Mouse (Mus musculus): Measurements from ENCODE around the gene Galnt18.

The Galnt18 gene

DNA sequence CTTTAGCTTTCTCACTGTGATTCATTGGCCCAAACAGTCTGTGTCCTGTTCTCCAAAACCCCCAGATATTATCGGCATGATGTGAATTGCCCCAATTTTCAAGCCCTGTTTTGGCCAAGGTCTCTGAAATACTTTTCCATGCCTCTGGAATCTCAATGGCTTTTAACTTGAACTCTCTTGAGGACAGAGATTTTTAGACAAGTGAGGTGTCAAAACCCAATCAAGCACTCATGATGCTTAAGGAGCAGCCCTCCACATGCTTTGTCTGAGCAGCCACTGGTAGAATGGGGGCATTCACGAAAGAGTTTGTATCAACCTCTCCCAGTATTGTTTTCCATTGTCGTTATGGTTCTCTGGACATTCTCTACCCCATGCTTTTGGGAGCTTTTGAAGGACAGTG, 9.2 kb downstream of the Galnt18 start:
- no peak for DNase-seq

DNA sequence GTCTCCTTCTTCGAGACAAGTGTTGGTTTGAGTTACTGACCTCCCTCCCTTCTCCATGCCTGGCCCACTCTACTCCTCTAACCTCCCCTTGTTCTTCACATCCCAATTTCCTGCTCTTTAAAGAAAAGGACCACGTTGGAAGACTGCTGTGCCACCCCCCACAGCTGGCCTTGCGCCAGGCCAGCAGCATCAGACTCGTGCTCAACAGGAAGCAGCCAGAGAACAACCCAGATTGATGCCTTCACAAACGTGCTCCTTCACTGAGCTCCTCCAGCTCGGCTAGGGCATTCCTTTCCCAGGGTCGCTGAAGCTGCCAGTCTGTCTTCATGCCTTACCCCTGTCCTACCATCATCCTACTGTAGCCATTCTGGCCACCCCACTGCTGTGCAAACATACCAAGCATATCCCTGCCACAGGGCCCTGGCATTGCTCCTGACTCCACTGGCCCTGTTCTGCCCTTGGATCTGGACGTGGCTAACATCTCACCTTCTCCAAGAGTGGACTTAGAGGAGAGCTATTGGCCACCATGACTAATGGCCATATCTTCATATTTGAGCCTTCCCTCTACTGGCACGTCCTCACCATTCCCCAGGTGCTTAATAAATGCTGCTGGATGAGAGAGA, 13.5 kb downstream of the Galnt18 start:
- no peak for DNase-seq

DNA sequence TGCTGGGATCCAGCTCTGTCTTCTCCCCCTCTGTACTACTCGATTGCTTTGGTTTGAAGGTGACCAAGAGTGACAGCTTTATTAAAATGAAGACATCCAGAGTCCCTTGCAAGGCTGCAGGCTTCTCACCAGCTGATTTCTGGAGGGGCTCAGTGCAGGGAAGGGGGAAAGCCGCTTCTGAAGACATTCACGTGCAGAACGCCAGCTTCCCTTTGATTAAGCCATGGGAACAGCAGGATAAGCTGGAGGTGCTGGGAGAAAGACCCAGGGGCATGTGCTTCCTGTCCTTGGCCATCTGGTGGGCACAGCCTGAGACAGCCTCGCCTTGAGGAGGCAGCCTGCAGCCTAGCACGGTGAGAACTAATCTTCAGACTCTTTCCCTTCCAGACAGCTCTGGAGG, 17.0 kb downstream of the Galnt18 start:
- DNase-seq = no peak

DNA sequence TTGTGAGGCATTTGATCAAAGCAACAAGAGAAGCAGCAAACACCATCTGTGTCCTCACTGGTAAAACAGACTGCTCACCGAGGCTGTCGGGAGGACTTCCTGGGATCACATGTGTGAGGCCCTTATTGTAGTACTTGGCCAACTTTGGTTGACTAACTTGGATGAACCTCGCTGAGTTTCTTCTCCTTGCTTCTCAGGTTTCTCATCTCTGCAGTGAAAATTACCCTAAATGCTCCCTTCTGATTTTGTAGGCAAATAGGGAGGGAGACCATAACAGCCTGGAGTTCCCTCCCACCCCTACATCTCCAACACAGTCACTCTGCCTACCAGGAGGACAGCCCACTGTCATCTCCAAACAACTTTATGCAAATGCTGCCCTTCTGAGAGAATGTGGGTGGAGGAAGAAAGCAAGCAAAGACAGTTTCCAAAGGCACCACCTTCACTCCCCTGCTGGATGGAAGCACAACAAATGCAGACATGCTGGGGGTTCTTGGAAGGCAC, 31.2 kb downstream of the Galnt18 start:
- peak; percentile 72 for DNase-seq

DNA sequence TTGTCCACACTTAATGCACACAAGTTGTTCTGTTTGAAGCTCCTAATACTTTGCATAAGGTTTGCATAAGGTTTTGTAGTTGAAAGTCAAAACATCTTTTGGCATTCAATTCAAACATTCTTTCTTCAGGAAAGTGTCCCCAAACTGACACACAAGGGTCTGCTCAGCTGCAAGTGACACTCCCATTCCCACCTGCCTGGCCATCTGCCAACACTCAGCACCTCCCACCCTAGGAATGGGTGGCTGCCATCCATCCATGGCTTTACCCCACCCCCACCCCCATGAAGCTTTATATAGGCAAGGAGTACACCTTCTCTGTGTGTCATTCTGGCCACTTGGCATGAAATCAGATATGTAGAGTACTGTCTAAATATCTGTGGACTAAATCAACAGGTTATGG, 35.0 kb downstream of the Galnt18 start:
- no peak for DNase-seq

DNA sequence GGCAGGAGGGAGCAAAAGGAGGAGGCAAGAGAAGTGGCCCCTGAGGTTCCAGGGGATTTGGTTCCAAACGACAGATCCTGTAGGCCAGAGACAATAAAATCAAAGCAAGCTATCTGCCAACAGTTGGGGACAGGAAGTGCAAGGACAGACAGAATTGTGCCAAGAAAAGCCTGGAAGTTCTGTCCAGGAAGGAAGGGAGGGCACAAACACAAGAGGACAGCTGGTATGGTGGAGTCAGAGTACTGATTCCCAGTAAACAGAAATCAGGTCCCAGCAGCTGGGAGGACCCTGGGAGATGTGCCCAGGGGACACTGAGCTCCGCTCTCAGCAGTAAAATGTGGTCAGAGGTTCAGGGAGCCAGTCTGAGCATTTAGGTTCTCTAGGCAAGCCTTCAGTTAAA, 38.2 kb downstream of the Galnt18 start:
- DNase-seq = no peak

DNA sequence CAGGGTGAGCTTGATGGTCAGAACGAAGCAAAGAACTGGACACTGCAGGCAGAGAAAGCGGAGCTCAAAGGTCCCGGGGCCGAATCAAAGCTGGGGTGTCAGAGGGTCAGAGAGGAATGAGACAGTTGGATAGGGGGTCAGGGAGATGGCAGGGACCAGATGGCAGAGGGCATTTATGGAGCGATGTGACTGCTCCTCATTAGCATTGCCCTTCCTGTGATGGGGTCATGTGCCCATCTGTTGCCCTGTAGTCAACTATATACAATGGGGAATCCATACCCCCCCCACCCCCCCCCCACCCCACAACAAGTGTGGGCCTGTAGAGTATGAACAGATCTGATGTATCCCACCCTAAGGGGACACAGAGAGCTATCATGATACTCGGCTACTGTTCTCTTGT, 39.7 kb downstream of the Galnt18 start:
- no peak for DNase-seq

DNA sequence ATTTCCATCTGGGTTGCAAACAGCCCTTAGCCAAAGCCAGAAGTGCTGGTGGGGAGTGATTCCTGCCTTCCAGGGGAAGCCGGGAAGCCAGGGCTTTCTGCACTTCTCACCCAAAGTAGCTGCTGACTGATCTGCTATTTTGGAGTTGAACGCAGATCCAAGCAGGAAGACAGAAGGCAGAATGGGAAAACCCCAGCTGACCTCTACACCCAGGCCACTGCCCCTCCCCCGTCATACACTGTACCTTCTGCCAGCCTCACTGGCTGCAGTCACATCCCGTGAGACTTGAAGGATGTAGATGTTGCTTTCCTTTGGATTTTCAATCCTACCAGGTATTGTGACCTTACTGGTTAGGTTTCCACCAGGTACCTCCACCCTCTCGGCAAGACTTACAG, 40.4 kb downstream of the Galnt18 start:
- DNase-seq = no peak

DNA sequence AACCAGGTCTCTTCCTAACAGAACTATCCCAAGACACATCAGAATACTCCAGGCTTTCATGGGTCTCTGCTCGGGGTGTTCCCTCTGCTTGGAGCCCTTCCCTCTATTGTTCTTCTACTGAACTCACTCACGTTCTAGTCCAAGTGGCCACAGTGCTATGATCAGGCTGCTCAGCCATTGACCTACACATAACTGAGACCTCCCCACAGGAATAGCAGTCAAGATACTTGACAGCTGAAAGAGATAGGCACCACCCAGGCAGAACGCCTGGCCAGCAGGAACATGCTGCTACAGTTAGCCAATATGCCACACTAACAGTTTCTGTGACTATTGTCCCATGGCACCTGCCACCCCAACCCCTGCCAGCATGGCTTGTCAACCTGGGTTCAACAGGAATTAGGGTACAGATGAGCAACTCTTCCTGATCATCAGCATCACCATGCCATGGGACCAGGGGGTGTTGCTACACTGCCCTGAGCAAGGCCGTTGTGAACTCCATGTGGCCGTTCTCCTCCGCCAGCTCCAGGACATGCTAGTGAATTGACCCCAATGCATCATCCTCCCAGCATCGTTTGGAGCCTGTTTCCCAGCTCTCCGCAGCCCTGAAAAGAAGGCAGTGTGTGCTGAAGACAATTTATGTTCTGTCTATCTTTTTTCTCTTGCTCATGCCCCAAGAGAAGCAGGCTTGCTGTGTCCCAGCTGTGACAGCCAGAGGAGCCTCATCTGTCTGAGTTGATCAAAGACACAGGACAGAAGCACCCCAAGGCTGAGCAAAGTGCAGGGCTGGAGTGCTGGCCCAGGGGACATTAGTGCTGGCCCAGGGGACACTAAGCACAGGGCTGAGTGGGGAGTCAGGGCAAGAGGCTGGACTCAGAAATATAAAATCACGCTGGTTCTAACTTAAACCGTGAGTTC, 41.1 kb downstream of the Galnt18 start:
- DNase-seq = no peak

DNA sequence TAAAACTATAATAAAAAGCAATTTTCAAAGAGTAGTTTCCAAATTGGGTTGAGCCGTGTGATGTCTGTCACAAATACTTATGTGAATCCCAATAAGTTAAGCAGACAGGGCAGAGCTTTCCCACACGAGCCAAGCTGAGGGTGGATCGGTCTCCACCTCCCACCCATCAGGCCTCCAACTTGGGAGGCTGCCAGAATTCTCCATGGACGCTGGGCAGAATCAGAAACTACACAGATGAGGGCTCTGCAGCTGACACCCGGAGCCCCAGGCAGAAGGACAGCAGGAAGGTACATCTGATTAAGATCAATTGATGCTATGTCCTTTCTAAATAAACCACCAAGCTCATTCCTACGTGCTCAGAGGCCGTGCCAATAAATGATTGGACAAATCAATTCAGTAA, 42.4 kb downstream of the Galnt18 start:
- DNase-seq = no peak

DNA sequence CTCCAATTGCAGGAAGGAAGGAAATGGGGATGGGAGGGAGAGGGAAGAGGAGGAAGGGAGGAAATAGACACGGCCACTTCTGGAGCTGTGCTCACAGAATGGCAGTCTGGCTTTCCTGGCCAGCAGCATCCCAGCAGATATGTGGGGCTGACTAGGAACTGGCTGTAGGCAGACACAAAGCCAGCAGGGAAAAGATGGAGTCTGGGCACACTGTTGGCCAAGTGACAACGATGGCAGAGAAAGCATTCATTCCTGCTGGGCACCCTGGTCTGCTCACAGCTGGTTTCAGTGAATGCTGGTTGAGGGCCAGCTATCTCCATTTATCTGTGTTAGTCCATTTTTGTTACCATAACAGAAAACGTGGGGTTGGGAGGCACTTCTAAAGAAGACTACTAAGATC, 43.4 kb downstream of the Galnt18 start:
- no peak for DNase-seq

DNA sequence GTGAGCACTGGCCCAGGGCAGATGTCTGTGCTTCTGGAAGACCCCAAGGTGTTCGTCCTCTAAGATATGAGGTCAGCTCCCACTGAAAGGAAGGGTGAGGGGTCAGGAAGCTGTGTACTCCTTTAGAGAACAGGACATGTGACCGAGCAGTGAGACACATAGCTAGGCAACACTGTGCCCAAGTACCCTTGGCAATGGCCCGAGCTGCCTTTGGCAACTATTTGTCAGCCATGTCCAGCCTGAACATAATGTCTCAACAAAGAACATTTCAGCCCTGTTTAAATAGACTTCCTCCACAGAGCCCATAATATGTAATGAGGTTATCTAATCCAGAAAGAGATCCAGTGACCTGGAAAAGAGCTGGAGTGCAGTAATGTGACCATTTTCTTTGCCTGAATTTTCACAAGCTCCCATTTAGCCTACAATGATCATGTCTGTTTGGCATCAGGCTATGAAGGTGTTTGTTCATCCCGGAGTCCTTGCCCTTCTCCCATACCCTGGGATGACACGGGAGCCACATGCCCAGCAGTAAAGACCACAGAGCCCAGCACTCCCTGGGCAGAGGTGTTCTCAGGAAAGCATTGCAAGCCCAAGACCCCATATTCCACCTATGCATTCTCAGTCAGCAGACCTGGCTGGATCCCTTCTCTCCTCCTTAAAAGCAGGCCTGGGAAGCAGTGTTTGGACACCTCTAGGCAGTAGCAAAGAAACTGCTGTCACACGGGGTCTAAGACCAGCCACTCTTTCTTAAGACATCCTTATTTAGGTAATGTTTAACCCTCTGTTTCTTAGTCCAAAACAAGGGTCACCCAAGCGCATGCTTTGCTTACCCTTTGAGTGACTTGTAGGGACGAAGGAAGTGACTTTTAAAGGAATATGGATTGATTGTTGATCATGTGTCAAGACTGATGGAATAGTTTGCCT, 49.2 kb downstream of the Galnt18 start:
- no peak for DNase-seq

DNA sequence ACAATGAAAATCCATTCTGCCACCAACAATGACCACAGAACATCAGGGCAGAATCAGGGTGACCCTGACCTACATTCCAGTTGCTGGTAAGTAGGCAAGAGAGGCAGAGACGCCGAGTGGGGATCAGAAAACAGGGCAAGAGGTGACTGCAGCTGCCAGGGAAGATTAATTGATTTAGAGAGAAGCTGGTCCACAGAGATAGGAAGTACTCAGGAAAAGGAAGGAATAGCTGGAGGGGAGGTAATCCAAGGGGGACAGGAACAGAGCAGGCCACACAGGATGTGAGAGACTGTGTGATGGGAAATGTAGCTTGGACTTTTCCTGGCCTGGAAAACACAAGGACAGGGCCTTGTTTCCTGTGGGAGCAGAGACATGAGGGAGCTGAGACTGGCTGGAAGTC, 52.8 kb downstream of the Galnt18 start:
- DNase-seq = no peak

DNA sequence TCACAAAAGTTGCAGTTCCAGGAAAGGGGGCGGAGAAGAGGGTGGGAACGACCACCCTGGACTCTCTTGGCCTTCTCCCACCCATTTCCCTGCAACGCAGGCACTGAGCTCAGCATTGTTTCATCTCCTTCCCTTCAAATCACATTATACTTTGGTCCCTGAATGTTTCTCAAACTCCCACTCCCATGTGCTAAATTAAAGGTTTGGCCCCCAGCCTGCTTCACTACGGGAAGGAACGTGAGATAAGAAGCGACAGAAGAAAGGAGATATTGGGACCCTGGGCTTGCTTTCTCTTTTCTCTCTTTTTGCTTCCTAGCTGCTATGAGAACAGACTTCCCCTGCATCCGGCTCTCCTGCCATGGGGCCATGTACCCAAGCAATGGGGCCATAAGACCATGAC, 55.0 kb downstream of the Galnt18 start:
- DNase-seq = no peak

DNA sequence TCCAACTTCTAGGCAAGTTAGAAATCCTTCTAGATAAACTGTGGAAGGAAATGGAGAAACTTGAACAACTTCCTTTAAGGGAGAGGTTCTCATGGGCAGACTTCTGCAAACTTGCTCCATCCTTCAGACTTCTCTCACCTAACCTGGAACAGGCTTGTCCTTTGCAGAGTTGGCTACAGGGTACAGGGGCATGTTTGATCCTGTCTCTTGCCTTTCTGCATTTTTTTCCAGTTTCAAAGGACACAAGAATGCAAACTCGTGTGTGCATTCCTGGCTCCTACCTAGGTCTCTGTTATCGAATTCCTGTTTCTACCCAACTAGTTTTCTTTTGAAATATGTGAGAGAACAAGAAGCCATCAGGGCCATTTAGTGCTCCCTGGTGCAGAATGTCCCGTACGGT, 55.8 kb downstream of the Galnt18 start:
- no peak for DNase-seq

DNA sequence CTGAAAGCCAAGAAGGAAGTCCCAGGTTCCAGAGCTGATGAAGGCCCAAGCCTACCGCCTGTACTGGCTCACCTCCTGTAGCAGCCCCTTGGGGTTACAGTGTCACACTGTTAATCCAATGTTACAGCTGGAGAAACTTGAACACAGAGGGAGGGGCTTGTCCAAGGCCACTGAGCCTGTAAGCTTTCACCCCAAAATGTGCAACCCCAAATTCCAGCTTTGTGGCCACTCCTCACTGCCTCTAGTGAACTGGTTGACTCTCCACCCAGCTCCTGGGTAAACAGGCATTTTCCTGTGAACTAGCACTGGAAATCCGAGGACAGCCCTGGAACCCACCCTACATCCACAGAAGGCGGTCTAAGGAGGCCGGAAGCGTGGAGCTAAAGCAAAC, 58.5 kb downstream of the Galnt18 start:
- no peak for DNase-seq

DNA sequence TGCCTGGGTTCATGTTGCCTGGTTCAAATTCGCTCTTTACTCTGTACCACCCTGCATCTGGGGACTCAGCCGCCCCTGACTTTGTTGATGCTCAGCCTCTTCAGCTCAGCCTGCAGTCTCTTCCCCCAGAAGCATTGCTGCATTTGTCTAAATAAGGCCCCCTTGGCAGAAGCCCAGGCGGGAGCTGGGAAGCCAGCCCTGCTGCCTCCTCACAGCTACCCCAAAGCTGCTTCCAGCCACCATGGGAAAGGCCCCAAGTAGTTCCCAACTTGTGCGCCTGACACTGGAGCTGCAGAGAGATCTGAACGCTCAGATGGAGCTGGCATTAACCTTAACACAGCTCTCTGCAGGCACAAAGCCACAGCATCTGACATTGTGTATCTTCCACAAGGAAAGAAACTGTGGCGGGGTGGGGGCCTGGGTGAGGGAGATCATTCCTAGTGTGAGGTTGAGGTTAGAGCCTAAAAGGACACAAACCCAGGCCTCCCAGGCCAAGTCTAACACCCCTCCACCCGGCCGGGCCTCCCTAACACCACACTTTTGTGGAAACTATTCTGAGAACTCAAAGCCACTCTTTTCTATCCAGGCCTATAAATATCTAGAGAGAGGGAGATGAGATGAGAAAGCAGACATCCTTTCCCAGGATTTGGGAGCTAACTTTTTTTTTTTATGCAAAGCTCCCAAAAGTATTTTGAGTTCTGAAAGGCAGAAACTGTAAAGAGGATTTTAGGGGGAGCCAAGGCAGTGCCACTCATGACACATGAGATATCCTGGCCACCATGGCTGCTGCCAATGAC, 59.1 kb downstream of the Galnt18 start:
- DNase-seq = peak; percentile 84

DNA sequence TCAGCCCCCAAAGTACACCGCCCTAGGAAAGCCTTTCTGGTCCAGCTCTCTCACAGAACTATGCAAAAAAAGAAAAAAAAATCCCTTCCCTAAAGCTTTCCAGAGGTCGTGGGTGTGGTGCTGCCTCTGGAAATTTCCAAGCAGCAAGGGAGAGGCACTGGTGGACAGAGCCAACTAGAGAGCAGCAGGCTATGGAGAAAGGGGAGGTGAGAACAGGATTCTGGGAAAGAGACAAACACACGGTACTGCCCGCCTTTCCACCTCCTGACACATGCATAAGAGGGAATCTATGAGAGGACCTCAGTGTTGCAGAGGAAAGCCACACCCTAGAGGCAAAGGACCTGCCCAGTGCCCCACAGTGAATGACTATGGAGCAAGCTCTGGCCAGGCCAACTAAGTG, 60.9 kb downstream of the Galnt18 start:
- DNase-seq = no peak

DNA sequence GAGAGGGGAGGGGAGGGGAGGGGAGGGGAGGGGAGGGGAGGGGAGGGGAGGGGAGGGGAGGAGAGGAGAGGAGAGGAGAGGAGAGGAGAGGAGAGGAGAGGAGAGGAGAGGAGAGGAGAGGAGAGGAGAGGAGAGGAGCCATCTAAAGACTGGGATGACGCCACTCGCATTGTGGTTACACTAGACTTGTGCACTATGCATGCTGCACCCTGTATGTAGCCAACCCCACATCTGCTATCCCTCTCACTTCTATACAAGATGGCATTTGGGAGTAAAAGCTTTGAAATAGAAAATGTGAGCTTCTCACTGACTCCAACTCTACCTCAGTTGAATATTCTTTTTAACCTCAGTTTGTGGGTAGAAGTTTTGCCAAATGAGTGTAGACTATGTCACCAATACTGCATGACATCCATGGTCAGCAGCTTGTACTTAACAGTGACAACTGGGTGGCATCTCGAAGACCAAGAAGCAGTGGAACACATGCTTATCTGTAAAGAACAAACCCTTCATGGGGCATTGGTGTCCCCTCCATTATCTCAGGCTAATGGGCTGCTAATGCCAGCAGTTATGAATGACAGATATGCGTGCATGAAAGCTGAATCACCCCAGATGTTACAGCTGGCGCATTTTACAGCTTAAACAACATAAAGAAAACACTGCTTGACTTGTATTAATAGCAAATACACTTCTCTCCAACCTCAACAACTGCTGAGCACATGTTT, 65.0 kb downstream of the Galnt18 start:
- no peak for DNase-seq

DNA sequence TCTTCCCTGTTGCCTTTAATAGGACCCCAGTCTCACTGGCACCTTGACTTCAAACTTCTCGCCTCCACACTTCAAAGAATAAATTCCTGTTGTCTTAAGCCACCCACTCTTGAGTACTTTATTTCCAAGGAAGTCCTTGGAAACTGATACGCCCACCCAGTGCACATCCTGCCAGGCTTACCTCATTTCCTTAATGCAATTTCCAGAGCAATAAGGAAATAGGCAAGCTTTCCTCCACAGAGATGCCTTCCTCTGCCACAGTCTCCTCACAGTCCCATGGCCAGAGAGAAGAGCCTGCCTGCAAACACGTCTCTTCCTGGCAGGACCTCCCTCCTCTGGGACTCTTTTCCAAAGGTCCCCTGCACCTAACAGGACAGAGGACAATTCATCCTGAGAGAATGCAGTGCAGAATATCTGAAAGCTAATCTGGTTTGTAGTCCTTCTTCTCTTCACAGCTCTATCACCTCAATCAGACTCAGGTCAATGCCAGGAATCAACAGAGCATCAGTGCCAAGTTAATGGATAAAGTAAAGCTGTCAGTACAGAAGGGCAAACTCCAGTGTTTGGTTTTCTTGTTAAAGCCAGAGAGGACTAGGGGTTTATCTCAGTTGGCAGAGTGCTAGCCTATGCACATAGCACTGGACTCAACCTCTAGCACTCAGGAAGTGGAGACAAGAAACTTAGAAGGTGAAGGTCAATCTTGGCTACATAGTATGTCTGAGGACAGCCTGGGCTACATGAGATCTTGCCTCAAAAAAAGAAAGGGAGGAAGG, 65.8 kb downstream of the Galnt18 start:
- DNase-seq = no peak

DNA sequence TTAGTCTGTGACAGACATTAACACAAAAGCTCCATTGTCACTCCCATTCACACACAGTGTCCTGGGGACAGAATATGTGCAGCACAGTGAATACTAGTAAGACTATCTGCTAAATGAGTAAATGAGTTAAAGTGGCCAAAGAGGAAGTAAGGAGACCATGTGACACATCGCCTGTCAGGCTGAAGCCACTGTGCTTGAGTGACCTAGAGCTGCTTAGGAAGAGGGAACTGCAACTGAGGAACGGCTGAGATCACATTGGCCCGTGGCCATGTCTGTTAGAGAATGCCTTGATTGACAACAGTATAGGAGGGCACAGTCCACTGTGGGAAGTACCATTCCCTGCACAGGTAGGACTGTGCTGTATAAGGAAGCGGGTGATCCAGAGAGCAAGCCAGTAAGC, 67.0 kb downstream of the Galnt18 start:
- no peak for DNase-seq
